Mouse (Mus musculus): Measurements from ENCODE around the gene Runx1.

Runx1 gene

GRCm38 (mm10) chr16:92656750-92657149 lies 169.2 kb downstream of the Runx1 start:
- DNase-seq (ENCODE audit: low read depth, low spot score), result no peak

- no peak for DNase-seq (ENCODE audit: low read depth, low spot score)
Observed at GRCm38 (mm10) chr16:92654294-92654950, 171.5 kb downstream of the Runx1 start.

- DNase-seq (ENCODE audit: low read depth, low spot score), result no peak
Observed at GRCm38 (mm10) chr16:92653816-92654215, 172.1 kb downstream of the Runx1 start.

- no peak for DNase-seq (ENCODE audit: low read depth, low spot score)
Observed at GRCm38 (mm10) chr16:92651256-92651655, 174.7 kb downstream of the Runx1 start.

- no peak for DNase-seq (ENCODE audit: low read depth, low spot score)
Observed at GRCm38 (mm10) chr16:92646153-92646552, 179.8 kb downstream of the Runx1 start.

- DNase-seq (ENCODE audit: low read depth, low spot score), result no peak
Observed at GRCm38 (mm10) chr16:92645423-92646115, 180.4 kb downstream of the Runx1 start.

GRCm38 (mm10) chr16:92644718-92645422 lies 181.1 kb downstream of the Runx1 start:
- no peak for DNase-seq (ENCODE audit: low read depth, low spot score)

- DNase-seq (ENCODE audit: low read depth, low spot score), result no peak
Observed at GRCm38 (mm10) chr16:92644315-92644714, 181.6 kb downstream of the Runx1 start.

- no peak for DNase-seq (ENCODE audit: low read depth, low spot score)
Observed at GRCm38 (mm10) chr16:92642283-92642682, 183.7 kb downstream of the Runx1 start.

- no peak for DNase-seq (ENCODE audit: low read depth, low spot score)
Observed at GRCm38 (mm10) chr16:92641053-92641452, 184.9 kb downstream of the Runx1 start.

- no peak for DNase-seq (ENCODE audit: low read depth, low spot score)
Observed at GRCm38 (mm10) chr16:92639093-92639492, 186.9 kb downstream of the Runx1 start.

GRCm38 (mm10) chr16:92637033-92637432 lies 188.9 kb downstream of the Runx1 start:
- no peak for DNase-seq (ENCODE audit: low read depth, low spot score)

- DNase-seq (ENCODE audit: low read depth, low spot score), result no peak
Observed at GRCm38 (mm10) chr16:92632115-92632763, 193.7 kb downstream of the Runx1 start.

- DNase-seq (ENCODE audit: low read depth, low spot score), result no peak
Observed at GRCm38 (mm10) chr16:92631637-92632036, 194.3 kb downstream of the Runx1 start.

GRCm38 (mm10) chr16:92630950-92631349 lies 195.0 kb downstream of the Runx1 start:
- no peak for DNase-seq (ENCODE audit: low read depth, low spot score)

GRCm38 (mm10) chr16:92629829-92630228 lies 196.1 kb downstream of the Runx1 start:
- no peak for DNase-seq (ENCODE audit: low read depth, low spot score)

- no peak for DNase-seq (ENCODE audit: low read depth, low spot score)
Observed at GRCm38 (mm10) chr16:92627262-92627661, 198.7 kb downstream of the Runx1 start.

GRCm38 (mm10) chr16:92623953-92624352 lies 202.0 kb downstream of the Runx1 start:
- no peak for DNase-seq (ENCODE audit: low read depth, low spot score)

GRCm38 (mm10) chr16:92621859-92622258 lies 204.1 kb downstream of the Runx1 start:
- no peak for DNase-seq (ENCODE audit: low read depth, low spot score)

- DNase-seq (ENCODE audit: low read depth, low spot score), result no peak
Observed at GRCm38 (mm10) chr16:92620841-92621518, 205.0 kb downstream of the Runx1 start.

GRCm38 (mm10) chr16:92616839-92617238 lies 209.1 kb downstream of the Runx1 start:
- DNase-seq (ENCODE audit: low read depth, low spot score), result no peak

Measured in skeletal muscle tissue, adult 2 months (tissue).